Mouse (Mus musculus): ENCODE results near the gene Rapgef1. TPM values are rescaled to one million over a fixed set of nuclear protein-coding genes. Genes with fewer than 3 reads are reported as not detected.
A peak's percentile ranks its signal among the peaks of the same experiment; 100 is the strongest.

Rapgef1 gene
- polyA plus RNA-seq, 1 experiment from 2014 or later, result 17.3 TPM

GRCm38 (mm10) chr2:29739368-29739767 is 119.8 kb downstream of the Rapgef1 start:
- no peaks in the 10 kb centered on the region for H3K9me3 ChIP-seq (replicated peaks; ENCODE audit: control insufficient read depth, low read length)
- ATAC-seq, result no peak

GRCm38 (mm10) chr2:29741207-29741606 is 121.7 kb downstream of the Rapgef1 start:
- WGBS, result 88% methylated on average over 6 of the region's 6 CpGs
- H3K27me3 ChIP-seq (replicated peaks; ENCODE audit: control insufficient read depth, insufficient read depth, low read length), result peaks cover under 1% of the 10 kb centered on the region; the same call in 1 of the 2 replicates
- peaks cover 43% of the 10 kb centered on the region for H3K36me3 ChIP-seq (ENCODE audit: control insufficient read depth, insufficient read depth, low read length)
- no peak overlapping the region for H3K4me2 ChIP-seq (ENCODE audit: low read length)
- no peaks in the 10 kb centered on the region for H3K9me3 ChIP-seq (replicated peaks; ENCODE audit: control insufficient read depth, low read length)
- DNase-seq (ENCODE audit: low spot score) (no peak), ATAC-seq (no peak)
- no peak overlapping the region for H3K9ac ChIP-seq (ENCODE audit: low read length)
- no peak overlapping the region for H3K27ac ChIP-seq (ENCODE audit: low read depth, low read length)
- no peaks in the 10 kb centered on the region for H3K4me1 ChIP-seq (ENCODE audit: control insufficient read depth, insufficient read depth, low read length)
- H3K4me3 ChIP-seq (ENCODE audit: low read depth, low read length), result no peak overlapping the region

More at GRCm38 (mm10) chr2:29739368-29739767, 119.8 kb downstream of the Rapgef1 start:
- Histone ChIP-seq H3K27me3 (replicated peaks; ENCODE audit: control insufficient read depth, insufficient read depth, low read length) (no peaks in the 10 kb centered on the region), H3K36me3 (ENCODE audit: control insufficient read depth, insufficient read depth, low read length) (peaks cover 59% of the 10 kb centered on the region), H3K4me2 (ENCODE audit: low read length) (no peak overlapping the region), H3K27ac (ENCODE audit: low read depth, low read length) (no peak overlapping the region), H3K9ac (ENCODE audit: low read length) (no peak overlapping the region), H3K4me1 (ENCODE audit: control insufficient read depth, insufficient read depth, low read length) (no peaks in the 10 kb centered on the region), H3K4me3 (ENCODE audit: low read depth, low read length) (no peak overlapping the region)
- 75% methylated on average over 5 of the region's 5 CpGs for WGBS
- no peak for DNase-seq (ENCODE audit: low spot score)

- no peak for DNase-seq (ENCODE audit: low spot score)
- H3K4me3 ChIP-seq (ENCODE audit: low read depth, low read length), result no peak overlapping the region
- WGBS, result 90% methylated on average over 6 of the region's 6 CpGs
These were observed 124.7 kb downstream of the Rapgef1 start for GRCm38 (mm10) chr2:29744256-29744655.

GRCm38 (mm10) chr2:29747188-29747782 is 127.8 kb downstream of the Rapgef1 start:
- Histone ChIP-seq H3K36me3 (ENCODE audit: control insufficient read depth, insufficient read depth, low read length) (no peaks in the 10 kb centered on the region), H3K27me3 (replicated peaks; ENCODE audit: control insufficient read depth, insufficient read depth, low read length) (peaks cover 49% of the 10 kb centered on the region), H3K4me2 (ENCODE audit: low read length) (peak overlapping the region; percentile 56), H3K4me1 (ENCODE audit: control insufficient read depth, insufficient read depth, low read length) (no peaks in the 10 kb centered on the region), H3K27ac (ENCODE audit: low read depth, low read length) (no peak overlapping the region), H3K4me3 (ENCODE audit: low read depth, low read length) (peak overlapping the region; percentile 29), H3K9ac (ENCODE audit: low read length) (peak overlapping the region; percentile 60), H3K9me3 (replicated peaks; ENCODE audit: control insufficient read depth, low read length) (no peaks in the 10 kb centered on the region)
- WGBS, result 3% methylated on average over 42 of the region's 50 CpGs
- ATAC-seq (peak; percentile 48), DNase-seq (ENCODE audit: low spot score) (no peak)

More at GRCm38 (mm10) chr2:29744256-29744655, 124.7 kb downstream of the Rapgef1 start:
- Histone ChIP-seq H3K27ac (ENCODE audit: low read depth, low read length) (no peak overlapping the region), H3K4me2 (ENCODE audit: low read length) (no peak overlapping the region), H3K27me3 (replicated peaks; ENCODE audit: control insufficient read depth, insufficient read depth, low read length) (peaks cover 25% of the 10 kb centered on the region), H3K9ac (ENCODE audit: low read length) (no peak overlapping the region), H3K4me1 (ENCODE audit: control insufficient read depth, insufficient read depth, low read length) (no peaks in the 10 kb centered on the region), H3K9me3 (replicated peaks; ENCODE audit: control insufficient read depth, low read length) (no peaks in the 10 kb centered on the region), H3K36me3 (ENCODE audit: control insufficient read depth, insufficient read depth, low read length) (peaks cover 13% of the 10 kb centered on the region; the same call in 1 of the 2 replicates)
- no peak for ATAC-seq

- Histone ChIP-seq H3K36me3 (ENCODE audit: control insufficient read depth, insufficient read depth, low read length) (no peaks in the 10 kb centered on the region), H3K27me3 (replicated peaks; ENCODE audit: control insufficient read depth, insufficient read depth, low read length) (peaks cover 51% of the 10 kb centered on the region), H3K4me3 (ENCODE audit: low read depth, low read length) (no peak overlapping the region), H3K9me3 (replicated peaks; ENCODE audit: control insufficient read depth, low read length) (no peaks in the 10 kb centered on the region), H3K4me1 (ENCODE audit: control insufficient read depth, insufficient read depth, low read length) (no peaks in the 10 kb centered on the region), H3K9ac (ENCODE audit: low read length) (no peak overlapping the region), H3K27ac (ENCODE audit: low read depth, low read length) (no peak overlapping the region), H3K4me2 (ENCODE audit: low read length) (no peak overlapping the region)
- no peak for DNase-seq (ENCODE audit: low spot score)
- ATAC-seq, result no peak
- 61% methylated on average over 5 of the region's 5 CpGs for WGBS
These were observed 128.3 kb downstream of the Rapgef1 start for GRCm38 (mm10) chr2:29747852-29748251.

- Histone ChIP-seq H3K4me3 (ENCODE audit: low read depth, low read length) (no peak overlapping the region), H3K4me1 (ENCODE audit: control insufficient read depth, insufficient read depth, low read length) (no peaks in the 10 kb centered on the region), H3K36me3 (ENCODE audit: control insufficient read depth, insufficient read depth, low read length) (no peaks in the 10 kb centered on the region), H3K9me3 (replicated peaks; ENCODE audit: control insufficient read depth, low read length) (no peaks in the 10 kb centered on the region), H3K27me3 (replicated peaks; ENCODE audit: control insufficient read depth, insufficient read depth, low read length) (peaks cover 54% of the 10 kb centered on the region), H3K9ac (ENCODE audit: low read length) (no peak overlapping the region), H3K27ac (ENCODE audit: low read depth, low read length) (no peak overlapping the region), H3K4me2 (ENCODE audit: low read length) (no peak overlapping the region)
- ATAC-seq, result no peak
- no peak for DNase-seq (ENCODE audit: low spot score)
- WGBS, result 89% methylated on average over 4 of the region's 4 CpGs
These were observed 129.0 kb downstream of the Rapgef1 start for GRCm38 (mm10) chr2:29748499-29748898.

- Histone ChIP-seq H3K4me1 (ENCODE audit: control insufficient read depth, insufficient read depth, low read length) (no peaks in the 10 kb centered on the region), H3K9me3 (replicated peaks; ENCODE audit: control insufficient read depth, low read length) (no peaks in the 10 kb centered on the region), H3K27ac (ENCODE audit: low read depth, low read length) (no peak within 1 kb of the TSS), H3K4me3 (ENCODE audit: low read depth, low read length) (no peak within 1 kb of the TSS), H3K9ac (ENCODE audit: low read length) (peak within 1 kb of the TSS; percentile 17; the same call in 1 of the 2 replicates), H3K4me2 (ENCODE audit: low read length) (no peak within 1 kb of the TSS), H3K36me3 (ENCODE audit: control insufficient read depth, insufficient read depth, low read length) (no peaks in the 10 kb centered on the region), H3K27me3 (replicated peaks; ENCODE audit: control insufficient read depth, insufficient read depth, low read length) (peaks cover 50% of the 10 kb centered on the region)
- WGBS, result 6% methylated on average over 28 of the region's 28 CpGs
- DNase-seq (ENCODE audit: low spot score), result no peak
- ATAC-seq, result no peak
These were observed 132.0 kb downstream of the Rapgef1 start, which contains the start of gene Gm13420 for GRCm38 (mm10) chr2:29751497-29751896. TSS of gene Gm13420 (minus strand) at chr2:29751685.

GRCm38 (mm10) chr2:29752397-29752796 is 132.9 kb downstream of the Rapgef1 start:
- peaks cover 41% of the 10 kb centered on the region for H3K27me3 ChIP-seq (replicated peaks; ENCODE audit: control insufficient read depth, insufficient read depth, low read length)
- no peaks in the 10 kb centered on the region for H3K36me3 ChIP-seq (ENCODE audit: control insufficient read depth, insufficient read depth, low read length)
- H3K4me2 ChIP-seq (ENCODE audit: low read length), result no peak overlapping the region
- H3K27ac ChIP-seq (ENCODE audit: low read depth, low read length), result no peak overlapping the region
- 88% methylated on average over 5 of the region's 5 CpGs for WGBS
- H3K9ac ChIP-seq (ENCODE audit: low read length), result no peak overlapping the region
- DNase-seq (ENCODE audit: low spot score) (no peak), ATAC-seq (no peak)
- H3K9me3 ChIP-seq (replicated peaks; ENCODE audit: control insufficient read depth, low read length), result no peaks in the 10 kb centered on the region
- H3K4me3 ChIP-seq (ENCODE audit: low read depth, low read length), result no peak overlapping the region
- H3K4me1 ChIP-seq (ENCODE audit: control insufficient read depth, insufficient read depth, low read length), result no peaks in the 10 kb centered on the region

GRCm38 (mm10) chr2:29755693-29756092 is 136.2 kb downstream of the Rapgef1 start:
- Histone ChIP-seq H3K36me3 (ENCODE audit: control insufficient read depth, insufficient read depth, low read length) (no peaks in the 10 kb centered on the region), H3K4me2 (ENCODE audit: low read length) (no peak overlapping the region), H3K9ac (ENCODE audit: low read length) (no peak overlapping the region), H3K4me1 (ENCODE audit: control insufficient read depth, insufficient read depth, low read length) (no peaks in the 10 kb centered on the region), H3K27me3 (replicated peaks; ENCODE audit: control insufficient read depth, insufficient read depth, low read length) (peaks cover 20% of the 10 kb centered on the region), H3K27ac (ENCODE audit: low read depth, low read length) (no peak overlapping the region), H3K4me3 (ENCODE audit: low read depth, low read length) (no peak overlapping the region), H3K9me3 (replicated peaks; ENCODE audit: control insufficient read depth, low read length) (no peaks in the 10 kb centered on the region)
- DNase-seq (ENCODE audit: low spot score) (no peak), ATAC-seq (no peak)

All from forebrain, embryonic 14.5 days (tissue).